Mouse (Mus musculus) intestine, embryonic 16.5 days (tissue): ENCODE data around the gene Gramd1a. TPM values are rescaled to one million over a fixed set of nuclear protein-coding genes. Genes with fewer than 3 reads are reported as not detected.

ENCODE experiments used
- ATAC-seq: fragments of 200-750 bp; cut with Nextera tagmentation; 2 replicates; pipeline ENCODE4 v1.8.0; 2017; ENCODE audit warnings: moderate TSS enrichment, moderate library complexity
- H3K27ac ChIP-seq: fragments of 300-500 bp; sonication (generic); 2 replicates; pipeline ENCODE4 v1.5.1; 2014; ENCODE audit warnings: mild to moderate bottlenecking, low read length
- H3K27me3 ChIP-seq: fragments of 300-500 bp; sonication (generic); replicated peaks from 2 replicates; pipeline ENCODE4 v1.6.1; 2014; ENCODE audit warnings: low read length, control low read depth, mixed read lengths; ENCODE audit not compliant: control insufficient read depth, insufficient read depth
- H3K36me3 ChIP-seq: fragments of 300-500 bp; sonication (generic); 2 replicates; pipeline ENCODE4 v1.6.1; 2014; ENCODE audit warnings: low read length, control low read depth; ENCODE audit not compliant: control insufficient read depth, insufficient read depth
- H3K4me1 ChIP-seq: fragments of 300-500 bp; sonication (generic); 2 replicates; pipeline ENCODE4 v1.6.1; 2014; ENCODE audit warnings: low read length, control low read depth, mixed read lengths; ENCODE audit not compliant: control insufficient read depth, insufficient read depth
- H3K4me2 ChIP-seq: fragments of 300-500 bp; sonication (generic); 2 replicates; pipeline ENCODE4 v1.6.1; 2014; ENCODE audit warnings: low read depth, low read length, control low read depth
- H3K4me3 ChIP-seq: fragments of 300-500 bp; sonication (generic); 2 replicates; pipeline ENCODE4 v1.5.1; 2014; ENCODE audit warnings: mild to moderate bottlenecking, low read length
- H3K9ac ChIP-seq: fragments of 300-500 bp; sonication (generic); 2 replicates; pipeline ENCODE4 v1.6.1; 2014; ENCODE audit warnings: low read depth, low read length
- H3K9me3 ChIP-seq: fragments of 300-500 bp; sonication (generic); 2 replicates; pipeline ENCODE4 v1.6.1; 2016; ENCODE audit warnings: low read length, control low read depth; ENCODE audit not compliant: control insufficient read depth
- WGBS: fragments of 180-500 bp; shearing (Covaris S2); extraction: QIAGEN DNeasy Blood & Tissue Kit; methylation state at CpG from one replicate; pipeline ENCODE4 v1.1.7; 2014; 5-methylcytosine and 5-hydroxymethylcytosine counted together
- polyA plus RNA-seq: library from polyadenylated mRNA; unstranded; fragments of >200 nt; fragmentation: Nextera tagmentation; extraction: Ambion mirVana; gene quantifications from 2 replicates; pipeline ENCODE4 v1.2.1, GENCODE M21; 2015

Gramd1a gene
- polyA plus RNA-seq, 1 experiment from 2014 or later, result 39.7 TPM

GRCm38 (mm10) chr7:31088206-31088605 is 67.5 kb downstream of the Gramd1a start:
- 76% methylated on average over 3 of the region's 3 CpGs for WGBS
- Histone ChIP-seq H3K4me2 (no peak overlapping the region), H3K27me3 (no peaks in the 10 kb centered on the region), H3K36me3 (no peaks in the 10 kb centered on the region), H3K9me3 (no peaks in the 10 kb centered on the region), H3K27ac (no peak overlapping the region), H3K4me1 (no peaks in the 10 kb centered on the region), H3K9ac (no peak overlapping the region), H3K4me3 (no peak overlapping the region)
- ATAC-seq, result no peak

GRCm38 (mm10) chr7:31087262-31087661 is 68.4 kb downstream of the Gramd1a start:
- no peaks in the 10 kb centered on the region for H3K36me3 ChIP-seq
- no peak for ATAC-seq
- no peak overlapping the region for H3K4me3 ChIP-seq
- H3K27ac ChIP-seq, result no peak overlapping the region
- H3K27me3 ChIP-seq, result no peaks in the 10 kb centered on the region
- H3K9ac ChIP-seq, result no peak overlapping the region
- 0 out of 2 replicates have a peak, but pooled peaks cover 3% of the 10 kb centered on the region for H3K4me1 ChIP-seq
- H3K4me2 ChIP-seq, result no peak overlapping the region
- H3K9me3 ChIP-seq, result no peaks in the 10 kb centered on the region
- 76% methylated on average over 2 of the region's 2 CpGs for WGBS

GRCm38 (mm10) chr7:31086175-31086755 is 69.4 kb downstream of the Gramd1a start:
- H3K4me1 ChIP-seq, result 0 out of 2 replicates have a peak, but pooled peaks cover 3% of the 10 kb centered on the region
- H3K27me3 ChIP-seq, result no peaks in the 10 kb centered on the region
- no peak for ATAC-seq
- WGBS, result 87% methylated on average over 9 of the region's 9 CpGs
- H3K9me3 ChIP-seq, result no peaks in the 10 kb centered on the region
- H3K27ac ChIP-seq, result no peak overlapping the region
- no peaks in the 10 kb centered on the region for H3K36me3 ChIP-seq
- H3K4me3 ChIP-seq, result no peak overlapping the region
- no peak overlapping the region for H3K4me2 ChIP-seq
- no peak overlapping the region for H3K9ac ChIP-seq

- 0 out of 2 replicates have a peak overlapping the region, but pooled peaks have one; percentile 2 for H3K27ac ChIP-seq
- no peak overlapping the region for H3K9ac ChIP-seq
- H3K27me3 ChIP-seq, result no peaks in the 10 kb centered on the region
- H3K4me3 ChIP-seq, result no peak overlapping the region
- H3K4me1 ChIP-seq, result 0 out of 2 replicates have a peak, but pooled peaks cover 3% of the 10 kb centered on the region
- H3K9me3 ChIP-seq, result no peaks in the 10 kb centered on the region
- no peak overlapping the region for H3K4me2 ChIP-seq
- 49% methylated on average over 3 of the region's 3 CpGs for WGBS
- H3K36me3 ChIP-seq, result no peaks in the 10 kb centered on the region
- ATAC-seq, result peak; percentile 54
These were observed 70.5 kb downstream of the Gramd1a start for GRCm38 (mm10) chr7:31085171-31085570.

GRCm38 (mm10) chr7:31084140-31084539 is 71.6 kb downstream of the Gramd1a start:
- 0 out of 2 replicates have a peak, but pooled peaks have one; percentile 45 for ATAC-seq
- Histone ChIP-seq H3K9ac (no peak overlapping the region), H3K4me3 (no peak overlapping the region), H3K9me3 (no peaks in the 10 kb centered on the region), H3K27me3 (no peaks in the 10 kb centered on the region), H3K4me1 (0 out of 2 replicates have a peak, but pooled peaks cover 3% of the 10 kb centered on the region), H3K36me3 (no peaks in the 10 kb centered on the region), H3K27ac (no peak overlapping the region; the same call in 1 of the 2 replicates), H3K4me2 (no peak overlapping the region)
- 39% methylated on average over 9 of the region's 9 CpGs for WGBS

GRCm38 (mm10) chr7:31082831-31083588 is 72.7 kb downstream of the Gramd1a start:
- no peak overlapping the region; the same call in 1 of the 2 replicates for H3K27ac ChIP-seq
- no peaks in the 10 kb centered on the region for H3K36me3 ChIP-seq
- H3K9ac ChIP-seq, result no peak overlapping the region
- H3K4me2 ChIP-seq, result no peak overlapping the region
- 62% methylated on average over 14 of the region's 14 CpGs for WGBS
- peak; percentile 21; the same call in 1 of the 2 replicates for ATAC-seq
- no peaks in the 10 kb centered on the region for H3K27me3 ChIP-seq
- no peaks in the 10 kb centered on the region for H3K9me3 ChIP-seq
- 0 out of 2 replicates have a peak, but pooled peaks cover 3% of the 10 kb centered on the region for H3K4me1 ChIP-seq
- H3K4me3 ChIP-seq, result no peak overlapping the region

- Histone ChIP-seq H3K27me3 (no peaks in the 10 kb centered on the region), H3K4me2 (no peak overlapping the region), H3K9ac (no peak overlapping the region), H3K4me3 (no peak overlapping the region), H3K4me1 (0 out of 2 replicates have a peak, but pooled peaks cover 3% of the 10 kb centered on the region), H3K27ac (no peak overlapping the region), H3K9me3 (no peaks in the 10 kb centered on the region), H3K36me3 (no peaks in the 10 kb centered on the region)
- ATAC-seq, result no peak
These were observed 73.6 kb downstream of the Gramd1a start for GRCm38 (mm10) chr7:31082106-31082505.

- Histone ChIP-seq H3K4me1 (peaks cover 8% of the 10 kb centered on the region; the same call in 1 of the 2 replicates), H3K9ac (no peak overlapping the region), H3K27ac (no peak overlapping the region), H3K36me3 (no peaks in the 10 kb centered on the region), H3K9me3 (no peaks in the 10 kb centered on the region), H3K27me3 (no peaks in the 10 kb centered on the region), H3K4me2 (no peak overlapping the region), H3K4me3 (no peak overlapping the region)
- ATAC-seq, result no peak
- 50% methylated on average over 1 of the region's 1 CpGs for WGBS
These were observed 74.6 kb downstream of the Gramd1a start for GRCm38 (mm10) chr7:31081106-31081505.

- no peaks in the 10 kb centered on the region for H3K27me3 ChIP-seq
- no peak overlapping the region for H3K27ac ChIP-seq
- peaks cover 8% of the 10 kb centered on the region; the same call in 1 of the 2 replicates for H3K4me1 ChIP-seq
- 68% methylated on average over 3 of the region's 3 CpGs for WGBS
- no peaks in the 10 kb centered on the region for H3K9me3 ChIP-seq
- H3K4me3 ChIP-seq, result no peak overlapping the region
- no peak overlapping the region for H3K4me2 ChIP-seq
- ATAC-seq, result no peak
- H3K9ac ChIP-seq, result no peak overlapping the region
- no peaks in the 10 kb centered on the region for H3K36me3 ChIP-seq
These were observed 75.1 kb downstream of the Gramd1a start for GRCm38 (mm10) chr7:31080611-31081010.
